Mouse (Mus musculus) forebrain, embryonic 13.5 days (tissue): ENCODE measurements around the gene Vps35l. TPM values are rescaled to one million over a fixed set of nuclear protein-coding genes. Genes with fewer than 3 reads are reported as not detected.
A peak's percentile ranks its signal among the peaks of the same experiment; 100 is the strongest.

Source experiments
- ATAC-seq: fragments of 200-750 bp; cut with Nextera tagmentation; 2 replicates; pipeline ENCODE4 v1.8.0; 2017
- H3K27ac ChIP-seq: fragments of 300-500 bp; sonication (generic); 2 replicates; pipeline ENCODE4 v1.5.1; 2015; ENCODE audit warnings: inconsistent platforms, mild to moderate bottlenecking, moderate library complexity
- H3K27me3 ChIP-seq: fragments of 300-500 bp; sonication (generic); 2 replicates; pipeline ENCODE4 v1.6.1; 2015; ENCODE audit warnings: mild to moderate bottlenecking, inconsistent platforms
- H3K36me3 ChIP-seq: fragments of 300-500 bp; sonication (generic); 2 replicates; pipeline ENCODE4 v1.6.1; 2015; ENCODE audit warnings: mild to moderate bottlenecking, inconsistent platforms; ENCODE audit not compliant: poor library complexity, severe bottlenecking
- H3K4me1 ChIP-seq: fragments of 300-500 bp; sonication (generic); 2 replicates; pipeline ENCODE4 v1.6.1; 2015; ENCODE audit warnings: inconsistent platforms
- H3K4me2 ChIP-seq: fragments of 300-500 bp; sonication (generic); 2 replicates; pipeline ENCODE4 v1.6.1; 2015; ENCODE audit warnings: inconsistent platforms, mild to moderate bottlenecking, moderate library complexity
- H3K4me3 ChIP-seq: fragments of 300-500 bp; sonication (generic); 2 replicates; pipeline ENCODE4 v1.5.1; 2015; ENCODE audit warnings: mild to moderate bottlenecking, inconsistent platforms
- H3K9ac ChIP-seq: fragments of 300-500 bp; sonication (generic); 2 replicates; pipeline ENCODE4 v1.6.1; 2015; ENCODE audit warnings: mild to moderate bottlenecking, inconsistent platforms
- H3K9me3 ChIP-seq: fragments of 300-500 bp; sonication (generic); replicated peaks from 2 replicates; pipeline ENCODE4 v1.6.1; 2016; ENCODE audit warnings: inconsistent platforms
- WGBS: fragments of 180-500 bp; shearing (Covaris S2); methylation state at CpG from one replicate; pipeline ENCODE4 v1.1.7; 2015; 5-methylcytosine and 5-hydroxymethylcytosine counted together
- polyA plus RNA-seq: library from polyadenylated mRNA; unstranded; fragments of >200 nt; fragmentation: Nextera tagmentation; extraction: Ambion mirVana; gene quantifications from 2 replicates; pipeline ENCODE4 v1.2.1, GENCODE M21; 2015

Gene Vps35l
- polyA plus RNA-seq, 1 experiment from 2014 or later, result 84.2 TPM

GRCm38 (mm10) chr7:118807899-118808298 lies 67.9 kb downstream of the Vps35l start:
- Histone ChIP-seq H3K4me1 (peaks cover 7% of the 10 kb centered on the region; the same call in 1 of the 2 replicates), H3K9me3 (no peaks in the 10 kb centered on the region), H3K27ac (no peak overlapping the region), H3K9ac (no peak overlapping the region), H3K4me2 (no peak overlapping the region), H3K36me3 (peaks cover 58% of the 10 kb centered on the region), H3K4me3 (no peak overlapping the region), H3K27me3 (no peaks in the 10 kb centered on the region)
- 80% methylated on average over 8 of the region's 8 CpGs for WGBS
- ATAC-seq, result no peak

- Histone ChIP-seq H3K4me3 (no peak overlapping the region), H3K9me3 (no peaks in the 10 kb centered on the region), H3K4me1 (peaks cover 5% of the 10 kb centered on the region; the same call in 1 of the 2 replicates), H3K27me3 (no peaks in the 10 kb centered on the region), H3K27ac (no peak overlapping the region), H3K4me2 (no peak overlapping the region), H3K9ac (no peak overlapping the region), H3K36me3 (peaks cover 65% of the 10 kb centered on the region)
- 90% methylated on average over 12 of the region's 12 CpGs for WGBS
- ATAC-seq, result no peak
These were observed 71.5 kb downstream of the Vps35l start for GRCm38 (mm10) chr7:118811407-118812106.

GRCm38 (mm10) chr7:118813592-118813991 lies 73.6 kb downstream of the Vps35l start:
- 91% methylated on average over 4 of the region's 4 CpGs for whole genome bisulfite sequencing
- Histone ChIP-seq H3K4me3 (no peak overlapping the region), H3K36me3 (peaks cover 80% of the 10 kb centered on the region), H3K27ac (no peak overlapping the region), H3K9me3 (no peaks in the 10 kb centered on the region), H3K27me3 (no peaks in the 10 kb centered on the region), H3K9ac (no peak overlapping the region), H3K4me2 (no peak overlapping the region), H3K4me1 (no peaks in the 10 kb centered on the region)
- no peak for ATAC-seq

- Histone ChIP-seq H3K4me2 (no peak overlapping the region), H3K27ac (no peak overlapping the region), H3K27me3 (no peaks in the 10 kb centered on the region), H3K9me3 (no peaks in the 10 kb centered on the region), H3K36me3 (peaks cover 66% of the 10 kb centered on the region), H3K4me3 (no peak overlapping the region), H3K4me1 (no peaks in the 10 kb centered on the region), H3K9ac (no peak overlapping the region)
- 93% methylated on average over 3 of the region's 3 CpGs for WGBS
- ATAC-seq, result no peak
These were observed 76.2 kb downstream of the Vps35l start for GRCm38 (mm10) chr7:118816275-118816674.

GRCm38 (mm10) chr7:118817741-118818140 lies 77.7 kb downstream of the Vps35l start:
- no peak overlapping the region for H3K9ac ChIP-seq
- no peaks in the 10 kb centered on the region for H3K4me1 ChIP-seq
- no peak overlapping the region for H3K27ac ChIP-seq
- no peak for ATAC-seq
- no peaks in the 10 kb centered on the region for H3K27me3 ChIP-seq
- H3K36me3 ChIP-seq, result peaks cover 57% of the 10 kb centered on the region
- H3K9me3 ChIP-seq, result no peaks in the 10 kb centered on the region
- H3K4me2 ChIP-seq, result no peak overlapping the region
- H3K4me3 ChIP-seq, result no peak overlapping the region
- WGBS, result 95% methylated on average over 7 of the region's 7 CpGs

GRCm38 (mm10) chr7:118819666-118820065 lies 79.6 kb downstream of the Vps35l start:
- no peak overlapping the region for H3K4me3 ChIP-seq
- no peaks in the 10 kb centered on the region for H3K4me1 ChIP-seq
- H3K9me3 ChIP-seq, result no peaks in the 10 kb centered on the region
- WGBS, result 96% methylated on average over 1 of the region's 1 CpGs
- no peak for ATAC-seq
- H3K36me3 ChIP-seq, result peaks cover 46% of the 10 kb centered on the region
- H3K27me3 ChIP-seq, result no peaks in the 10 kb centered on the region
- no peak overlapping the region for H3K9ac ChIP-seq
- H3K27ac ChIP-seq, result no peak overlapping the region
- H3K4me2 ChIP-seq, result no peak overlapping the region

- Histone ChIP-seq H3K9me3 (no peaks in the 10 kb centered on the region), H3K36me3 (peaks cover 42% of the 10 kb centered on the region), H3K4me2 (no peak overlapping the region), H3K4me3 (no peak overlapping the region), H3K27ac (no peak overlapping the region), H3K4me1 (no peaks in the 10 kb centered on the region), H3K9ac (no peak overlapping the region), H3K27me3 (no peaks in the 10 kb centered on the region)
- 67% methylated on average over 7 of the region's 7 CpGs for WGBS
- ATAC-seq, result no peak
These were observed 81.3 kb downstream of the Vps35l start for GRCm38 (mm10) chr7:118821356-118821755.

GRCm38 (mm10) chr7:118821887-118822556 lies 82.0 kb downstream of the Vps35l start:
- WGBS, result 92% methylated on average over 12 of the region's 12 CpGs
- Histone ChIP-seq H3K4me2 (no peak overlapping the region), H3K36me3 (peaks cover 44% of the 10 kb centered on the region), H3K4me1 (no peaks in the 10 kb centered on the region), H3K27ac (no peak overlapping the region), H3K9me3 (no peaks in the 10 kb centered on the region), H3K4me3 (no peak overlapping the region), H3K9ac (no peak overlapping the region), H3K27me3 (no peaks in the 10 kb centered on the region)
- no peak for ATAC-seq

GRCm38 (mm10) chr7:118824451-118824850 lies 84.4 kb downstream of the Vps35l start:
- H3K27ac ChIP-seq, result no peak overlapping the region
- H3K4me2 ChIP-seq, result no peak overlapping the region
- WGBS, result 56% methylated on average over 7 of the region's 7 CpGs
- H3K9me3 ChIP-seq, result no peaks in the 10 kb centered on the region
- H3K27me3 ChIP-seq, result no peaks in the 10 kb centered on the region
- peaks cover 10% of the 10 kb centered on the region; the same call in 1 of the 2 replicates for H3K4me1 ChIP-seq
- no peak for ATAC-seq
- H3K36me3 ChIP-seq, result peaks cover 26% of the 10 kb centered on the region
- H3K9ac ChIP-seq, result no peak overlapping the region
- no peak overlapping the region for H3K4me3 ChIP-seq

- Histone ChIP-seq H3K4me1 (peaks cover 10% of the 10 kb centered on the region; the same call in 1 of the 2 replicates), H3K4me3 (no peak overlapping the region), H3K9me3 (no peaks in the 10 kb centered on the region), H3K36me3 (peaks cover 46% of the 10 kb centered on the region), H3K4me2 (no peak overlapping the region), H3K9ac (no peak overlapping the region), H3K27ac (no peak overlapping the region), H3K27me3 (no peaks in the 10 kb centered on the region)
- whole genome bisulfite sequencing, result 4% methylated on average over 5 of the region's 5 CpGs
- peak; percentile 53; the same call in 1 of the 2 replicates for ATAC-seq
These were observed 88.0 kb downstream of the Vps35l start for GRCm38 (mm10) chr7:118827975-118828416.

- 91% methylated on average over 5 of the region's 5 CpGs for WGBS
- Histone ChIP-seq H3K36me3 (peaks cover 98% of the 10 kb centered on the region), H3K9ac (no peak overlapping the region)
These were observed 97.9 kb downstream of the Vps35l start for GRCm38 (mm10) chr7:118837901-118838300.

GRCm38 (mm10) chr7:118841030-118841745 lies 101.2 kb downstream of the Vps35l start:
- 74% methylated on average over 8 of the region's 8 CpGs for WGBS
- peak overlapping the region; percentile 35 for H3K27ac ChIP-seq
- no peak overlapping the region for H3K4me2 ChIP-seq
- H3K36me3 ChIP-seq, result peaks cover 98% of the 10 kb centered on the region
- H3K27me3 ChIP-seq, result no peaks in the 10 kb centered on the region
- 0 out of 2 replicates have a peak, but pooled peaks have one; percentile 30 for ATAC-seq
- H3K4me1 ChIP-seq, result peaks cover 13% of the 10 kb centered on the region
- no peak overlapping the region for H3K4me3 ChIP-seq
- H3K9ac ChIP-seq, result no peak overlapping the region
- no peaks in the 10 kb centered on the region for H3K9me3 ChIP-seq

More at GRCm38 (mm10) chr7:118837901-118838300, 97.9 kb downstream of the Vps35l start:
- Histone ChIP-seq H3K27ac (no peak overlapping the region), H3K27me3 (no peaks in the 10 kb centered on the region), H3K4me2 (no peak overlapping the region), H3K9me3 (no peaks in the 10 kb centered on the region), H3K4me3 (no peak overlapping the region), H3K4me1 (peaks cover 13% of the 10 kb centered on the region)
- ATAC-seq, result no peak
